Mouse (Mus musculus): ENCODE data around the gene AU040320.

Gene AU040320

DNA sequence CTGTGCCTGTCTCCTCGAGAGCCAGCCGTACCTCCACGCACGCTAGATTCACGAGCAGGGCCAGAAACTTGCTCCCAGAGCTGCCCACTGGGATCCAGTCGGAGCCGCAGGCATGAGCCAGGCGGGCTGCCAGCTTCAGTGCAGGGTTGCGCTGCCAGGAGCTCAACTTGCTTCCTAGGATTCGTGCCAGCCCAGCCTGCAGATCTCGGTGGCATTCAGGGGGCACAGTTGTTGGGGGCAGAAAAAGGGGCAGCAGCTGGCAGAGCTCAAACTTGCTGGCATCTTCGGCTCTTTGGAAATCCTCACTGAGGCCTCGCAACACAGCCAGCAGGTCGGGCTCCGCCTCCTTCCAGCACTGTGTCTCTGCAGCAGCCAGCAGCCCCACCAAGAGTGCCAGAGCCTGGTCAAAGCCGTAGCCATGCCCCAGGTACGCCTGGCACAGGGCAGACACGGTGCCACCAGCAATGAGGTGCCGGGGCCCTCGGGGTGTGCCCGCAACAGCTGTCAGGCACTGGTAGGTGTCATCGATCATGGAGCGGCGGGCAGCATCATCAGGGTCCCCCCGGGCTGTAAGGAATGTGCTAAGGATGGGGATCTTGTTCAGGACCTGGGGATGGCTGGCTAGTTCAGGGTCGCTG lies 3.2 kb upstream of the AU040320 start:
- DNase-seq (ENCODE audit: low read depth, low spot score): no peak

DNA sequence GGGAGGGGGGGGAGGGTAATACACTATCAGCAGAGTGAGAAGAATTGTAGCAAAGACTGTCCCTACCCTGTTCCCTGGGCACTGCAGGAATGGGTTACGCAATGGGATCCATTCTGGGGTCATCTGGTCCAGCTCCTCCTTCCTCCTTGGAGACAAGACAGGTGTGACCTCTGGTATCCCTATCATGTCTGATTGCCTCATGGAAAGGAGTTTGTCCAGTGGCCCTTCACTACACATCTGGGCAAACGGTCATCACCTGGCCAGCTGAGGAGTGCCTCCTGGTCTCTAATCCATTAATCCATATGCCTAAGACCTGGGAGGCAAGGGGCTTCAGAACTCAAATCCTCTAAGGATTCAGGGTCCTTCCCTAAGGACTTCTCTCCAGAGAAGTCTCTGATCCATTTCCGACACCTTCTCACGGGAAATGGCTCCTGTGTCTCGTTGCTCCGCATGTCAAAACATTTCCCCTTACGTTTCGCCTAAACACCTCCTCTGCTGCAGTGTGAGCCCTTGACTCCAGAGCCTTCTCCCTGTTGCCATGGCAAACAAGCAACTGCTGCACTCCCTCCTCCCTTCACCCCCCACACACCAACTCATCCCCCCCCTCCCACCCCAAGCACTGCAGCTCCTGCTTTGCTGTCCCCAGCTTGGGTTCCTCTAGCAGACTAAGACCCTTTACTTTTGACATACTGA lies 2.3 kb upstream of the AU040320 start:
- no peak for DNase-seq (ENCODE audit: low read depth, low spot score)

DNA sequence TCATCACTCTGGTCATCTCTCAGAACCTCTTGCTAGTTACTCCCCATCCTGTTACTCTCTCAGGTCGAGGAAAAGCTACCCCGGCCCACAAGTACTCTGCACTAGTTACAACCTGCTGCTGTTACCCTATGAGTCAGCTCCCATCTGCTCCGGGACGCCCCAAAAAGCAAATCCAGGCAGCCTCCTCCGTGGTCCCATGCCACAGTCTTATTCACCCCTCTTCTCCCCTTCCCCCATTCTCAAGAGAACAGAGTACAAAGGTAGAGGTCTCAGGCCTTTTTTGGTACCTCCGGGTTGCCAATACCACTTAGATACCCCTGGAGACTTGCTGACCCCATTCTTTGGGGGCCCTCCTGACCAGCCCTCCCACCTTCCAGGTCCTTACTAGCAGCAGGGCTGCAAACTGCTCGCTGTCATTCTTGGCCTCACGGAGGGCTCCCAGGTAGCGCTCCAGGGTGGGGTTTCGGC lies 1.8 kb upstream of the AU040320 start:
- no peak for DNase-seq (ENCODE audit: low read depth, low spot score)

- DNase-seq (ENCODE audit: low read depth, low spot score): no peak
Observed at GRCm38 (mm10) chr4:126752024-126752607, 1.2 kb upstream of the AU040320 start.

GRCm38 (mm10) chr4:126752608-126753141 lies 669 bp upstream of the AU040320 start:
- no peak for DNase-seq (ENCODE audit: low read depth, low spot score)

GRCm38 (mm10) chr4:126754231-126754611 lies 877 bp downstream of the AU040320 start:
- DNase-seq (ENCODE audit: low read depth, low spot score): no peak

DNA sequence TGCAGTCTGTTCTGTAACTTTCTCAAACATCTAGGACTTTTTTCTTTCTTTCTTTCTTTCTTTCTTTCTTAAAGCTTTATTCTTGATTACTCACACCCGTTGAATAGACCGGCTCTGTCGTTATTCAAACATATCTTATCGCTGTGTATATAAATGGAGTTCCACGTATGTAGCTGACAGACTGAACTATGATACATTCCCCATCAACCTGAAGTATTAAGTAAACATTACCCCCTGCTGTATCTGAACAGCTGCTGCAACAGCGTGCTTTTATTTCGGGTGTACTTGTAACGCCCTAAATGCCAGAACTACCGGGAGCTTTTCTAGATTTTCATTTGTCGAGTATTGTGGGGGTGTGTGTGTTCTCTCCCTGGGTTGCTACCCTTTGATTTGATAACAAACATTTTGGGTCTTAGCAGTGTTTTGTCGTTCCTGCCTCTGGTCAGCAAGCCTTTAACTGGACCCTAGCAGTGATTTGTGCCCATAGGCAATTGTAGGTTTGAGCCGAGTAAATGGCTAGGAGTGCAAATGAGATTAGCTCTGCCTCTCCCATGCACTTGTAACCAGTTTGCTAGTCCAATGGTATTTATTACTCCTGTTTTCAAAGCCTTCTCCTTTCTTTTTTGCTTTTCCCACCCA lies 1.5 kb downstream of the AU040320 start:
- no peak for DNase-seq (ENCODE audit: low read depth, low spot score)

GRCm38 (mm10) chr4:126756766-126757165 lies 3.4 kb downstream of the AU040320 start:
- no peak for DNase-seq (ENCODE audit: low read depth, low spot score)

DNA sequence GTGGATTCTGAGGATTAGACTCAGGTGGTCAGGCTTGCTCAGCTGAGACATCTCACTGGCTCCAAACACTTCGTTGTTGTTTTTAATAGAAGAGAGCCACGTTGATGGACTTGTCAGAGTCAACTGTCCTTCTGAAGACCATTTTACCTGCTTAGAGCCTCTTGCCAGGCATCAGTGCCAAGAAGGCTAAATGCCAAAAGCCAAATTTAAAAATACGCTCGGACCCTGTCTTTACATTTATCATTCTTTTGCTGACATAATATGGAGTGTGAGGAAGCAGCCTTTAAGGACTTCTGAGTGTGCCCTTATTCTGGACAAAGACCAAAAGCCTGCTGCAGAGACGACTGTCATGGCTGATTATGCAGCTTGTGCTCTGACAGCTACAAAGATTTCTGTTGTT lies 5.0 kb downstream of the AU040320 start:
- no peak for DNase-seq (ENCODE audit: low read depth, low spot score)

DNA sequence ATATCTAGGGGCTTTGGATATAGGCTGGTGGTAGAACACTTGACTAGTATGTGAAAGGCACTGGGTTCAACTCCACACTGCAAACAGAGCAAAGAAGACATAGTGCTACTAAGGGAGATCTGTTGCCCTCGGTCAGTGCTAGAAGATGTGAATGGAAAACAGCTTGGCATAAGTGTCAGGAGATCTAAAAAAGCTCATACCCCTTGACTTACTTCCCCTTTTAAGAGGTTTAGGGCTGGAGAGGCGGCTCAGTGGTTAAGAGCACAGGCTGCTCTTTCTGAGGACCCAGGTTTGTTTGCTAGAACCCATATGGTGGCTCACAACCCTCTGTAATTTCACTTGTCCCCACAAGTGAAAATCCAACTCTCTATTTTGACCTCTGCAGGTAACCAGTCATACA lies 6.1 kb downstream of the AU040320 start:
- no peak for DNase-seq (ENCODE audit: low read depth, low spot score)

GRCm38 (mm10) chr4:126762586-126763359 lies 9.4 kb downstream of the AU040320 start:
- DNase-seq (ENCODE audit: low read depth, low spot score): no peak

GRCm38 (mm10) chr4:126763483-126763882 lies 10.1 kb downstream of the AU040320 start:
- DNase-seq (ENCODE audit: low read depth, low spot score): no peak

DNA sequence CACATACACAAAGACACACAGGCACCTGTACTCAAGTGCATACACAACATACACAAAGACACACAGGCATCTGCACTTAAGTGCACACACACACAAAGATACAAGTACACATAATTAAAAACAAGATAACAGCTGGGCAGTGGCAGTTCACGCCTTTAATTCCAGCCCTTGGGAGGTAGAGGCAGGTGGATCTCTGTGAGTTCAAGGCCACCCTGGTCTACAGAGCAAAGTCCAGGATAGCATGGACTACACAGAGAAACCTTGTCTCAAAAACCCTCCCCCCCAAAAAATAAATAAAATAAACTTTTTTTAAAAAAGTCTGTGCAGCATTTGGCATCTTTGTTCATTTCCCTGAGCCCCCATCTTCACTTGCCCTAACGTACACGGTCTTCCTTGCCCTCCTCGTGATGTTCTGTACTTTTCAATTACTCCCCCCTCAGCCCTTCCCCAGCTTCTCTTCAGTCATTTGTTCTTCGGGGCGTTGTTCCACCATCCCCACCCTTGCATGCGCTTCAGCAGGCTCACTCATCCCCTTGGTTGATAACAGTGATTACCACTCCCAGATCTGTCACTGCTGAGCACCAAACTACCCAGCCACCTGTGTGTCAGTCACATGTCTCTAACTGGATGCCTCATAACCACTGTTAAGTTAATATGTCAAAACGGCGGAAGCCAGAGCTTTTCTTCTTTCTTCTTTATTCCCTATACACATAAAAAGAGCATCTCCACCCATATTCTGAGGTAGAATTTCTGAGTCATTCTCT lies 16.6 kb downstream of the AU040320 start:
- DNase-seq (ENCODE audit: low read depth, low spot score): no peak

GRCm38 (mm10) chr4:126770831-126771230 lies 17.5 kb downstream of the AU040320 start:
- no peak for DNase-seq (ENCODE audit: low read depth, low spot score)

DNA sequence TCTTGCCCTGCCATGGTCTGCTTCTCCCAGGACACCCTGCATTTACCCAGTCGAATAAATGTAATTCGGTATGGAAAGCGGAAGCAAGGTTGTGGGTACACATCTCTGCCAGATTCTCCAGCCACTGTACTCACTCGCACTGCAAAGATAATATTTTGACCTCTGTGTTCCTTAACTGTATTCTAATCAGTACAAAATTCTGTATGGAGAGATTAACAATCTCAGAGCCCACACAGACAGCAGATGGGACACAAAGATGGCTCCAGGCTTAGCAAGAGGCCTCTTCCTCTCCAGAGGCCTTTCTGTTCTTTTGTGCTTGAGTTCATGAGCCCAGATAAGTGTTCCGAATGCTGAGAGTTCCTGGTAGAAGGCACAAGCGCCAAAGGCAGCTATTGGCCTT lies 20.5 kb downstream of the AU040320 start:
- no peak for DNase-seq (ENCODE audit: low read depth, low spot score)

DNA sequence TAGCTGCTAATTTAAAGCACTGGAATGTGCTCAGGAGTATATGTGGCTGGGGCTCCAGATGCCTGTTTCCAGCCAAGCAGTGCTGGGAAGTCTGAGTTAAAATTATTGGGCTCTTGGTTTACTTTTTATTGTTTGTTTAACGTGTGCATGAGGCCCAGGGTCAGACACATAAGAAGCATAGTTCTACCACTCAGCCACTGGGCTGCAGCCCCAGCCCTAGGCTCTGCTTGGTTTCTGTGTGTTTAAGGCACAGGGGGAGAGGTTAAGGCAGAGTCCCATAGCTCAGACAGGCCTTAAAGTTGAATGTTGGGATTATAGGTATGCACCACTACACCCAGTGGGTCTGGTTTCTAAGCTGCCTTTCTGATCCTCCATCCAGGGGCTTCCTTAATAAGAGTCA lies 21.8 kb downstream of the AU040320 start:
- no peak for DNase-seq (ENCODE audit: low read depth, low spot score)

- no peak for DNase-seq (ENCODE audit: low read depth, low spot score)
Observed at GRCm38 (mm10) chr4:126779148-126779581, 25.8 kb downstream of the AU040320 start.

DNA sequence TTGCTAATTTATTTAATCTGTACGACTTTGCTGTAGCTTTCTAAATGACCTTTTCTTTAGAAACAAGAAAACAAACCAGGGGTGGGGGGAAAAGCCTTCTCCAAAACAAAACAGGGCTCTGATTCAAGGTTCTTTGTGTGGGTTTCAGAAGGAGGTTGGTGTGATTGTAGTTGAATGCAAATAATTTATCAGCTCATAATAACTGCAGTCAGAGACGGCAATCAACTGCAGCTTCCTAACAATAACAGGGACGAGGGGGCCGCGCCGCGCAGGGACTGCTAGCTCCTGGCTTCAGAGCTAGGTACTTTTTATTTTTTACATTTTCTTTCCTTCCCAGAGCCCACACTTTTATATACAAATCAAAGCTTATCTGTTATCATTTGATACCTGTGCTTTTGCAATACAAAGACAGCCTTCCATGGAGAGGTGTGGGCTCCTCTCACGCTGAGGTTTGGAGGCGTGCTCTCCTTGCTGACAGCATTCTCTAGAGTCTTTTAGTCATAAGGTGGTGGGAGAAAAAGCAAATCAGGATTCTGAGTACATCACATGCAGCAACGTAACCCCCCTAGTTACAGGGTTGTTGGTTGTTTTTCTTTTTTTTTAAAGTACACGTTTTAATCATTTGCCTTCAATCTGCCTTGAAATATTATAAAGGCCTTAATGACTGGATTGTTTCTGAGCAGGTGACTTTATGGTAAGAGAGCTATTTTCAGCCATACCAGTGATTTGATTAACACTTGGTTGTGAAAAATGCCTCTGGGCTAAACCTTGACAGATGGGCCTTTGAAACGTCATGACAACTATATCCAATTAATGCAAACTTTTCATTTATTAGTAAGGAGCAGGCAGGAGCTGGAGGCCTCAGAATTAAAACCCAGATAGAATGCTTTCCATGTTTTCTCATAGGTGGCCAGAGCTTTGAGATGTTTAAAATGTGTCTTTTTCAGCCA lies 26.8 kb downstream of the AU040320 start:
- no peak for DNase-seq (ENCODE audit: low read depth, low spot score)

GRCm38 (mm10) chr4:126781871-126782270 lies 28.5 kb downstream of the AU040320 start:
- DNase-seq (ENCODE audit: low read depth, low spot score): no peak

GRCm38 (mm10) chr4:126782512-126782911 lies 29.2 kb downstream of the AU040320 start:
- DNase-seq (ENCODE audit: low read depth, low spot score): no peak

All from retina, postnatal 7 days (tissue).